Mouse (Mus musculus) hindbrain, embryonic 15.5 days (tissue): ENCODE measurements at regions not wholly inside any gene's neighbourhood (a gene's known extent, or its start where the extent isn't known, plus 50 kb on each side); places are given as distances from the start of the nearest gene placed in this dataset.

Experiments used
- ATAC-seq: fragments of 200-750 bp; cut with Nextera tagmentation; 2 replicates; pipeline ENCODE4 v1.8.0; 2017; ENCODE audit warnings: low read depth, moderate number of reproducible peaks, moderate TSS enrichment; ENCODE audit not compliant: low FRiP score
- H3K27ac ChIP-seq: fragments of 300-500 bp; sonication (generic); replicated peaks from 2 replicates; pipeline ENCODE4 v1.5.1; 2015; ENCODE audit warnings: mild to moderate bottlenecking, inconsistent platforms
- H3K27me3 ChIP-seq: fragments of 300-500 bp; sonication (generic); 2 replicates; pipeline ENCODE4 v1.6.1; 2015; ENCODE audit warnings: control low read depth, inconsistent platforms
- H3K36me3 ChIP-seq: fragments of 300-500 bp; sonication (generic); 2 replicates; pipeline ENCODE4 v1.6.1; 2015; ENCODE audit warnings: control low read depth, inconsistent platforms
- H3K4me1 ChIP-seq: fragments of 300-500 bp; sonication (generic); replicated peaks from 2 replicates; pipeline ENCODE4 v1.6.1; 2015; ENCODE audit warnings: control low read depth, inconsistent platforms
- H3K4me2 ChIP-seq: fragments of 300-500 bp; sonication (generic); 2 replicates; pipeline ENCODE4 v1.6.1; 2015; ENCODE audit warnings: moderate library complexity, mild to moderate bottlenecking, inconsistent platforms
- H3K4me3 ChIP-seq: fragments of 300-500 bp; sonication (generic); 2 replicates; pipeline ENCODE4 v1.5.1; 2015; ENCODE audit warnings: mild to moderate bottlenecking, inconsistent platforms
- H3K9ac ChIP-seq: fragments of 300-500 bp; sonication (generic); 2 replicates; pipeline ENCODE4 v1.6.1; 2015; ENCODE audit warnings: inconsistent platforms
- H3K9me3 ChIP-seq: fragments of 300-500 bp; sonication (generic); 2 replicates; pipeline ENCODE4 v1.6.1; 2016; ENCODE audit warnings: control low read depth, inconsistent platforms
- WGBS: fragments of 180-500 bp; shearing (Covaris S2); methylation state at CpG from one replicate; pipeline ENCODE4 v1.1.7; 2015; 5-methylcytosine and 5-hydroxymethylcytosine counted together

- Histone ChIP-seq H3K36me3 (no peaks in the 10 kb centered on the region), H3K9ac (no peak overlapping the region), H3K9me3 (no peaks in the 10 kb centered on the region), H3K27ac (no peak overlapping the region), H3K4me1 (no peaks in the 10 kb centered on the region), H3K4me3 (no peak overlapping the region), H3K27me3 (no peaks in the 10 kb centered on the region), H3K4me2 (no peak overlapping the region)
- 93% methylated on average over 2 of the region's 2 CpGs for WGBS
- ATAC-seq: no peak
Measured at GRCm38 (mm10) chr13:60398836-60399235, 202.9 kb upstream of the Dapk1 start.

GRCm38 (mm10) chr13:60400764-60401487 is 200.8 kb upstream of the Dapk1 start:
- no peak for ATAC-seq
- no peaks in the 10 kb centered on the region for H3K9me3 ChIP-seq
- no peak overlapping the region for H3K4me3 ChIP-seq
- H3K36me3 ChIP-seq: no peaks in the 10 kb centered on the region
- H3K9ac ChIP-seq: no peak overlapping the region
- no peak overlapping the region for H3K27ac ChIP-seq
- H3K4me2 ChIP-seq: no peak overlapping the region
- WGBS: 75% methylated on average over 3 of the region's 3 CpGs
- no peaks in the 10 kb centered on the region for H3K27me3 ChIP-seq
- H3K4me1 ChIP-seq: no peaks in the 10 kb centered on the region

GRCm38 (mm10) chr13:60403471-60403870 is 198.3 kb upstream of the Dapk1 start:
- no peaks in the 10 kb centered on the region for H3K4me1 ChIP-seq
- H3K27ac ChIP-seq: no peak overlapping the region
- H3K4me2 ChIP-seq: no peak overlapping the region
- no peak overlapping the region for H3K4me3 ChIP-seq
- H3K27me3 ChIP-seq: no peaks in the 10 kb centered on the region
- H3K9ac ChIP-seq: no peak overlapping the region
- 92% methylated on average over 3 of the region's 3 CpGs for WGBS
- ATAC-seq: no peak
- H3K9me3 ChIP-seq: no peaks in the 10 kb centered on the region
- H3K36me3 ChIP-seq: no peaks in the 10 kb centered on the region

GRCm38 (mm10) chr13:60407344-60407743 is 194.4 kb upstream of the Dapk1 start:
- Histone ChIP-seq H3K4me2 (no peak overlapping the region), H3K9ac (no peak overlapping the region), H3K36me3 (no peaks in the 10 kb centered on the region), H3K4me3 (no peak overlapping the region), H3K27ac (no peak overlapping the region), H3K9me3 (no peaks in the 10 kb centered on the region), H3K27me3 (no peaks in the 10 kb centered on the region), H3K4me1 (no peaks in the 10 kb centered on the region)
- ATAC-seq: no peak
- 93% methylated on average over 4 of the region's 4 CpGs for WGBS

DNA sequence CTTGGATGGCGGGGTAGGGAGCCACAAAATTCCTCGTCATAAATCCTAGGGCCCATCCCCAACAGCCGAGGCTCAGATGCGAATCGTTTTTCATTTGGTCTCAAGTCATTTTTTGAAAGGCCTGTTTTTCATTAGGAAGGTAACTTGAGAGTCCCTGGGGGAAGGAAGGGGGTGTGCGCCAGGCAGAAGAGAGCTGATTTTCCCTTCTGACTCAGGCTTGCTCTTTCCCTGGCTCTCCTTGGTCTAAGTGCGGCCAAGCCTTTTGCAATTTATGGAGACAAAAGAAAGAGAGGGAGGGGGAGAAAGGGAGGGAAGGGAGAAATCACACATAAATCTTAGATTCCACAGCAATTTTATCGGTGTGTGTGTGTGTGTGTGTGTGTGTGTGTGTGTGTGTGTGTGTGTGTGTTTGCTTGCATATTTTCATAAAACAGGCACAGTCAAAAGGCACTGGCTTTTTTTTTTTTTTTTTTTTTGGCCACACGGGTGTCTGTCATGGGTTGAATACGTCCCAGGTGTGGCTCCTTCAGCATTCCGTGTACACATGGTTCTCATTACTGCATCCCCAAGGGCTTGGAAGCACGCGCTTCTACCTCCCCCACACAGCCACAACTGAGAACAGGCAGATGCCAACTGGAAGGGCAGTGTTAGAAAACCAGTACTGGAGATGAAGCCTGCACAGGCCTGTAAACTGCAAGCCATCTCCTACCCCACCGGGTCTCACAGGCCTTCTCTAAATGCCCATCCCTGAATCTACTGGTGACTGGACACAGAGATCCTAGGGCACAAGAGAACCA is 191.8 kb upstream of the Dapk1 start:
- ATAC-seq: no peak
- Histone ChIP-seq H3K4me1 (no peaks in the 10 kb centered on the region), H3K27ac (no peak overlapping the region), H3K36me3 (no peaks in the 10 kb centered on the region), H3K9ac (no peak overlapping the region), H3K27me3 (no peaks in the 10 kb centered on the region), H3K4me3 (no peak overlapping the region), H3K4me2 (no peak overlapping the region), H3K9me3 (no peaks in the 10 kb centered on the region)
- WGBS: 54% methylated on average over 14 of the region's 14 CpGs

DNA sequence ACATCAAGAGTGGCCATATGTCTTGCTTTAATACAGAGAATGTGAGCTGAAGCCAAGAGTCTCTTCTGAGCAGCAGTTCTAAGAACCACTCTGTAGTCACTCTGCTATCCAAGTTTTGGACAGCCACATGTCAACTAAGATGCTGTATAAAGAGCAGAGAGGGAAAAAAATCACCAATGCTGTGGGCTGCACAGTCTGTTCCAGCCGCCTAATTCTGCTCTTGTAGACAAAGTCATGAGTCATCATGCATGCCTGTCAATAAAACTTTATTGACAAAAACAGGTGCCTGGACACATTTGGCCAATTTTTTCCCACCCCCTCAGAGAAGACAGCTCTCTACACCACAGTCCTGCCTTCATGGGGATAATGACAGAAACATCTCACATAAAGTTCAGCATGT is 185.7 kb upstream of the Dapk1 start:
- H3K4me3 ChIP-seq: no peak overlapping the region
- no peaks in the 10 kb centered on the region for H3K9me3 ChIP-seq
- WGBS: 96% methylated on average over 1 of the region's 1 CpGs
- H3K4me1 ChIP-seq: 0 out of 2 replicates have a peak, but pooled peaks cover 3% of the 10 kb centered on the region
- no peak overlapping the region for H3K9ac ChIP-seq
- H3K27me3 ChIP-seq: 0 out of 2 replicates have a peak, but pooled peaks cover 2% of the 10 kb centered on the region
- no peak for ATAC-seq
- H3K27ac ChIP-seq: no peak overlapping the region
- H3K36me3 ChIP-seq: no peaks in the 10 kb centered on the region
- H3K4me2 ChIP-seq: no peak overlapping the region

- no peak overlapping the region for H3K9ac ChIP-seq
- H3K27ac ChIP-seq: no peak overlapping the region
- no peak overlapping the region for H3K4me2 ChIP-seq
- no peak for ATAC-seq
- no peaks in the 10 kb centered on the region for H3K36me3 ChIP-seq
- 0 out of 2 replicates have a peak, but pooled peaks cover 2% of the 10 kb centered on the region for H3K27me3 ChIP-seq
- 89% methylated on average over 8 of the region's 8 CpGs for WGBS
- H3K4me1 ChIP-seq: 0 out of 2 replicates have a peak, but pooled peaks cover 3% of the 10 kb centered on the region
- H3K4me3 ChIP-seq: no peak overlapping the region
- H3K9me3 ChIP-seq: no peaks in the 10 kb centered on the region
Measured at GRCm38 (mm10) chr13:60417015-60417414, 184.7 kb upstream of the Dapk1 start.

DNA sequence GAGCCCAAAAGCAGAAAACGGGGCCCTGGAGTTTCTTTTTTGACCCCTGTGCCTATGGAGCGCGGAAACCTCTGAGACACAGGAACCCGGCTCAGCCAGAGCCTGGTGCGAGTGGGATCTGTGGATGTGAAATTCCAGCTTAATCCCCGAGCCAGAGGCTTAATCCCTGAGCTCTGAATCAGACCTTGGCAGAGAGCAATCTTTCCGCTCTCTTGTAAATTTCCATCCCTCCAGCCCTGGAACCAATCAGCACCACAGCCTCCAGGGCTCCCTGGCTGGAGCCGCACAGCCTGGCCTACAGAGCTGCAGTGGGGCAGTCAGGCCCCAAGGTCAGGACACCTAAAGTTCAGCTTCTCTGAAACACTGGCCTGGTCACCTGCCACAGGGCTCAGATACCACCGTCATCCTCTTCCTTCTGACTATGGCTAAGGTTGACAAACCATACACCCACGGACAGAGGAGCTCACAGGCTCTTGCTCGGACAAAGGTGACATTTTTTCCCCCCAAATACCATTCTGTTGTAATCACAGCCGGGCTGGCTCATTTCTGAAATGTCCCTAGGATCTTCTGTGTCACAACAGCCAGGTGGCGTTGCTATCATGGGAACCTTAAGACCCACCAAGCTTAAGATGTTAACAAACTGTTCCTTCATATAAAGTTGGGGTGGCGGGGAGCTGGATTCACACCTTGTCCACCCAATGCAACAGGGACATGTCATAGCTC is 184.2 kb upstream of the Dapk1 start:
- Histone ChIP-seq H3K4me2 (no peak overlapping the region), H3K36me3 (no peaks in the 10 kb centered on the region), H3K9ac (no peak overlapping the region), H3K27ac (no peak overlapping the region), H3K9me3 (no peaks in the 10 kb centered on the region), H3K4me1 (0 out of 2 replicates have a peak, but pooled peaks cover 3% of the 10 kb centered on the region), H3K4me3 (no peak overlapping the region), H3K27me3 (0 out of 2 replicates have a peak, but pooled peaks cover 2% of the 10 kb centered on the region)
- no peak for ATAC-seq
- WGBS: 83% methylated on average over 14 of the region's 14 CpGs

- Histone ChIP-seq H3K27me3 (0 out of 2 replicates have a peak, but pooled peaks cover 2% of the 10 kb centered on the region), H3K4me2 (no peak overlapping the region), H3K4me1 (0 out of 2 replicates have a peak, but pooled peaks cover 3% of the 10 kb centered on the region), H3K27ac (no peak overlapping the region), H3K9ac (no peak overlapping the region), H3K4me3 (no peak overlapping the region), H3K36me3 (no peaks in the 10 kb centered on the region), H3K9me3 (no peaks in the 10 kb centered on the region)
- WGBS: 10% methylated on average over 7 of the region's 7 CpGs
- no peak for ATAC-seq
Measured at GRCm38 (mm10) chr13:60420386-60420785, 181.4 kb upstream of the Dapk1 start.

DNA sequence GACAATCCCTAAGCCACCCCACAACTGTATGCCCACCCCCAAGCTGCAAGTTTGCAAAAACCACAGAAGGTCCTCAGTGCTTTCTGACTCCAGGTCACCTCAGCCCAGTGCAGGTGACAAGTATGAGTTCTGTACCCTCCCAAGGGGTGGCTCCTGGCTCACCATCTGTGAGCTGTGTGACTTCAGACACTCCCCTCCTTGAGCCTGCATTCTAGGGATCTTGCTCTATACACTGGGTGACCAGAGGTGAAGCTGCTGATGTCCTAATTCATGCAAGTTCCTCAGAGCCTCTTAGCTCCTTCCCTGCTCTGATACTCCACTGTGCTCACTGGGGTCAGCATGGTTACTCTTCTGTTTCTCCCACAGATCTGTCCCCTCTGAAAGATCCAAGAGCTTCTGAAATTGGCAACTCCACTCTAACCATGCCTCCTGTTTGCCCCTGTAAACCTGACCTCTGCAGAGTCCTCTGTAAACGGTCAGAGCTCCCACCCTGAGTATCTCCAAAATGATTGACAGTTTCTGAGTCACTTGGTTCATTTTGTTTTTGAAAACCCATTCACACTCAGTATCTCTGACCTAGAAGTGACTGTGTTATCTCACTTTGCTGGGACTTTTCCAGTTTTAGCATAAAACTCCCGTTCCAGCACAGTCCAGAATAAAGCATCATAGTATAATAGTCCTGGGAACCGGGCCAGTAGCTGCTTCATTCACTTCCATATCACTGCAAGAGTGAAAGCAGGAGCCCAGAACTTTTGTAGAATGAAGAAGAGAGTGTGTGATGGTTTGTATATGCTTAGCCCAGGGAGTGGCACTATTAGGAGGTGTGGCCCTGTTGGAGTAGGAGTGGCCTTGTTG is 180.7 kb upstream of the Dapk1 start:
- no peak overlapping the region for H3K27ac ChIP-seq
- H3K9me3 ChIP-seq: no peaks in the 10 kb centered on the region
- H3K9ac ChIP-seq: no peak overlapping the region
- 47% methylated on average over 3 of the region's 3 CpGs for WGBS
- no peak for ATAC-seq
- no peaks in the 10 kb centered on the region for H3K36me3 ChIP-seq
- 0 out of 2 replicates have a peak, but pooled peaks cover 2% of the 10 kb centered on the region for H3K27me3 ChIP-seq
- 0 out of 2 replicates have a peak, but pooled peaks cover 3% of the 10 kb centered on the region for H3K4me1 ChIP-seq
- no peak overlapping the region for H3K4me3 ChIP-seq
- no peak overlapping the region for H3K4me2 ChIP-seq

- 71% methylated on average over 6 of the region's 6 CpGs for WGBS
- ATAC-seq: no peak
- 0 out of 2 replicates have a peak, but pooled peaks cover 2% of the 10 kb centered on the region for H3K27me3 ChIP-seq
- no peak overlapping the region for H3K4me3 ChIP-seq
- no peak overlapping the region for H3K9ac ChIP-seq
- H3K27ac ChIP-seq: no peak overlapping the region
- no peak overlapping the region for H3K4me2 ChIP-seq
- H3K9me3 ChIP-seq: no peaks in the 10 kb centered on the region
- peaks cover 3% of the 10 kb centered on the region; the same call in 1 of the 2 replicates for H3K4me1 ChIP-seq
- no peaks in the 10 kb centered on the region for H3K36me3 ChIP-seq
Measured at GRCm38 (mm10) chr13:60424267-60424666, 177.5 kb upstream of the Dapk1 start.
